In genomic region chr6:113041215-113041990, GRCm38 (mm10) we compare ENCODE assay signal across 1 mouse cellular context.
A peak's percentile ranks its signal among the peaks of the same experiment; 100 is the strongest.
TF ChIP-seq lines count a peak whose summit lies in the region.

No protein-coding gene starts in this region.

TF ChIP-seq in MEL, 35 proteins besides CTCF, POLR2A, EP300 and RAD21 (continued from another document):
- peak; percentile 87 for TF ChIP-seq MYB (IDR thresholded peaks at IDR 0.05; ENCODE audit: low read depth, low read length)
- TF ChIP-seq CHD2 (IDR thresholded peaks at IDR 0.05; ENCODE audit: low read length), result peak; percentile 34; the same call in 1 of the 2 replicates
- TF ChIP-seq MXI1 (IDR thresholded peaks at IDR 0.05; ENCODE audit: low read depth, low read length), result peak; percentile 89
- TF ChIP-seq ZC3H11A (IDR thresholded peaks at IDR 0.05; ENCODE audit: low read depth, low read length), result no peak
- TF ChIP-seq USF1 (IDR thresholded peaks at IDR 0.05; ENCODE audit: low read depth, low read length), result no peak
- no peak for TF ChIP-seq NRF1 (IDR thresholded peaks at IDR 0.05; ENCODE audit: insufficient read depth, low read depth, low read length, poor library complexity, severe bottlenecking)
- TF ChIP-seq GABPA (IDR thresholded peaks at IDR 0.05; ENCODE audit: low read depth, low read length), result no peak
- TF ChIP-seq ZKSCAN1 (IDR thresholded peaks at IDR 0.05; ENCODE audit: low read depth, low read length), result no peak
- TF ChIP-seq NELFE (IDR thresholded peaks at IDR 0.05; ENCODE audit: low read depth, low read length), result peak; percentile 50
- TF ChIP-seq USF2 (IDR thresholded peaks at IDR 0.05; ENCODE audit: borderline replicate concordance in 1 of 2, insufficient read depth in 1 of 2, low read depth in 1 of 2, low read length in 2 of 2), result no peak
- TF ChIP-seq TBP (IDR thresholded peaks at IDR 0.05; ENCODE audit: low read depth, low read length), result peak; percentile 90
- TF ChIP-seq SIN3A (IDR thresholded peaks at IDR 0.05; ENCODE audit: low read length), result peak; percentile 97
- 0 out of 2 replicates have a peak, but pooled peaks have one; percentile 17 for TF ChIP-seq ZNF384 (IDR thresholded peaks at IDR 0.05; ENCODE audit: low read depth, low read length)
- TF ChIP-seq ETS1 (IDR thresholded peaks at IDR 0.05; ENCODE audit: low read depth, low read length), result peak; percentile 91
- TF ChIP-seq POLR2AphosphoS2 (IDR thresholded peaks at IDR 0.05; ENCODE audit: low read length), result 0 out of 2 replicates have a peak, but pooled peaks have one; percentile 52
- peak; percentile 60; the same call in 1 of the 2 replicates for TF ChIP-seq MYC (IDR thresholded peaks at IDR 0.05; ENCODE audit: low read depth, low read length)
- TF ChIP-seq MAZ (IDR thresholded peaks at IDR 0.05; ENCODE audit: low read depth, low read length), result no peak
- TF ChIP-seq TAL1 (IDR thresholded peaks at IDR 0.05; ENCODE audit: low read length), result peak; percentile 81
- peak; percentile 73 for TF ChIP-seq MAFK (IDR thresholded peaks at IDR 0.05; ENCODE audit: borderline replicate concordance, low read depth, low read length)
